Mouse (Mus musculus) heart, postnatal 0 days (tissue): ENCODE data around the gene Rps3. TPM values are rescaled to one million over a fixed set of nuclear protein-coding genes. Genes with fewer than 3 reads are reported as not detected.

Source experiments
- ATAC-seq: fragments of 200-750 bp; cut with Nextera tagmentation; 2 replicates; pipeline ENCODE4 v1.8.0; 2017; ENCODE audit warnings: low read depth, moderate number of reproducible peaks, moderate library complexity; ENCODE audit not compliant: insufficient read depth
- DNase-seq: peaks from one replicate; pipeline ENCODE4 v3.0.0-alpha.2; 2016; ENCODE audit warnings: low spot score
- H3K27ac ChIP-seq: fragments of 300-500 bp; sonication (generic); 2 replicates; pipeline ENCODE4 v1.5.1; 2014; ENCODE audit warnings: low read depth, mild to moderate bottlenecking
- H3K27me3 ChIP-seq: fragments of 300-500 bp; sonication (generic); 2 replicates; pipeline ENCODE4 v1.6.1; 2014; ENCODE audit warnings: low read length, mixed read lengths; ENCODE audit not compliant: control insufficient read depth, insufficient read depth
- H3K36me3 ChIP-seq: fragments of 300-500 bp; sonication (generic); replicated peaks from 2 replicates; pipeline ENCODE4 v1.6.1; 2014; ENCODE audit warnings: low read length, mixed read lengths; ENCODE audit not compliant: control insufficient read depth, insufficient read depth
- H3K4me1 ChIP-seq: fragments of 300-500 bp; sonication (generic); 2 replicates; pipeline ENCODE4 v1.6.1; 2014; ENCODE audit warnings: antibody characterized with exemption; ENCODE audit not compliant: control insufficient read depth, insufficient read depth
- H3K4me2 ChIP-seq: fragments of 300-500 bp; sonication (generic); 2 replicates; pipeline ENCODE4 v1.6.1; 2014; ENCODE audit warnings: low read depth, mild to moderate bottlenecking, low read length, moderate library complexity
- H3K4me3 ChIP-seq: fragments of 300-500 bp; sonication (generic); 2 replicates; pipeline ENCODE4 v1.5.1; 2014; ENCODE audit warnings: low read depth, low read length
- H3K9ac ChIP-seq: fragments of 300-500 bp; sonication (generic); replicated peaks from 2 replicates; pipeline ENCODE4 v1.6.1; 2014; ENCODE audit warnings: low read depth, low read length, mixed read lengths
- H3K9me3 ChIP-seq: fragments of 300-500 bp; sonication (generic); replicated peaks from 2 replicates; pipeline ENCODE4 v1.6.1; 2016; ENCODE audit warnings: low read length; ENCODE audit not compliant: control insufficient read depth
- CTCF ChIP-seq: IDR thresholded peaks from 2 replicates; pipeline ENCODE4 v1.5.1; 2016; ENCODE audit warnings: antibody characterized with exemption, control low read depth, low read depth
- EP300 ChIP-seq: IDR thresholded peaks from 2 replicates; pipeline ENCODE4 v1.6.1; 2016; ENCODE audit warnings: antibody characterized with exemption, low read depth
- WGBS: fragments of 180-500 bp; shearing (Covaris S2); extraction: QIAGEN DNeasy Blood & Tissue Kit; methylation state at CpG from one replicate; pipeline ENCODE4 v1.1.7; 2014; 5-methylcytosine and 5-hydroxymethylcytosine counted together
- polyA plus RNA-seq: library from polyadenylated mRNA; unstranded; fragments of >200 nt; fragmentation: Nextera tagmentation; extraction: Ambion mirVana; gene quantifications from 2 replicates; pipeline ENCODE4 v1.2.1, GENCODE M21; 2015
- total RNA-seq: library from RNA; depleted of rRNA; stranded (reverse); fragments of >200 nt; gene quantifications from 2 replicates; pipeline ENCODE4 v1.2.3, GENCODE M21; 2014; ENCODE audit warnings: low replicate concordance

Rps3 gene
- total and polyA plus RNA-seq, 2 experiments from 2014 or later, result 439 to 804 TPM

- peaks cover 11% of the 10 kb centered on the region for H3K4me1 ChIP-seq
- no peak overlapping the region for H3K9ac ChIP-seq
- 81% methylated on average over 17 of the region's 17 CpGs for WGBS
- no peak for ATAC-seq
- H3K36me3 ChIP-seq, result 0 out of 2 replicates have a peak, but pooled peaks cover 18% of the 10 kb centered on the region
- H3K27ac ChIP-seq, result 0 out of 2 replicates have a peak overlapping the region, but pooled peaks have one; percentile 30
- no peak for DNase-seq
- no peak overlapping the region for H3K4me2 ChIP-seq
- no peak overlapping the region for H3K4me3 ChIP-seq
- TF ChIP-seq CTCF, result no peak
- TF ChIP-seq EP300, result no peak
- H3K27me3 ChIP-seq, result no peaks in the 10 kb centered on the region
- no peaks in the 10 kb centered on the region for H3K9me3 ChIP-seq
Measured at GRCm38 (mm10) chr7:99469680-99470405, 13.7 kb downstream of the Rps3 start.

- DNase-seq, result peak; percentile 88
- peak; percentile 80 for ATAC-seq
- peak overlapping the region; percentile 90 for H3K27ac ChIP-seq
- peak overlapping the region; percentile 69 for H3K9ac ChIP-seq
- no peaks in the 10 kb centered on the region for H3K27me3 ChIP-seq
- 1% methylated on average over 113 of the region's 145 CpGs for WGBS
- no peak; the same call in 1 of the 2 replicates for TF ChIP-seq EP300
- TF ChIP-seq CTCF, result peak; percentile 51
- 0 out of 2 replicates have a peak, but pooled peaks cover 9% of the 10 kb centered on the region for H3K36me3 ChIP-seq
- no peaks in the 10 kb centered on the region for H3K9me3 ChIP-seq
- peak overlapping the region; percentile 55 for H3K4me3 ChIP-seq
- H3K4me1 ChIP-seq, result peaks cover 11% of the 10 kb centered on the region
- peak overlapping the region; percentile 83 for H3K4me2 ChIP-seq
Measured at GRCm38 (mm10) chr7:99468283-99469132, 15.0 kb downstream of the Rps3 start.

GRCm38 (mm10) chr7:99467916-99468282, 15.6 kb downstream of the Rps3 start:
- TF ChIP-seq EP300 (peak; percentile 69; the same call in 1 of the 2 replicates), CTCF (no peak)
- Histone ChIP-seq H3K36me3 (0 out of 2 replicates have a peak, but pooled peaks cover 3% of the 10 kb centered on the region), H3K9me3 (no peaks in the 10 kb centered on the region), H3K4me2 (peak overlapping the region; percentile 83), H3K4me3 (peak overlapping the region; percentile 55), H3K4me1 (peaks cover 11% of the 10 kb centered on the region), H3K27me3 (no peaks in the 10 kb centered on the region), H3K27ac (peak overlapping the region; percentile 90), H3K9ac (peak overlapping the region; percentile 69)
- 20% methylated on average over 11 of the region's 11 CpGs for WGBS
- peak; percentile 37 for ATAC-seq
- peak; percentile 35 for DNase-seq

- no peak for TF ChIP-seq CTCF
- Histone ChIP-seq H3K4me2 (peak within 1 kb of the TSS; percentile 2; the same call in 1 of the 2 replicates), H3K4me3 (no peak within 1 kb of the TSS), H3K27me3 (no peaks in the 10 kb centered on the region), H3K36me3 (peaks cover 10% of the 10 kb centered on the region), H3K9ac (no peak within 1 kb of the TSS), H3K27ac (no peak within 1 kb of the TSS), H3K4me1 (peaks cover 11% of the 10 kb centered on the region), H3K9me3 (no peaks in the 10 kb centered on the region)
- DNase-seq (no peak), ATAC-seq (no peak)
- WGBS, result 20% methylated on average over 8 of the region's 8 CpGs
Measured at GRCm38 (mm10) chr7:99465811-99466210, 17.7 kb downstream of the Rps3 start, which contains the start of gene Klhl35. Gene Klhl35, plus strand, starts transcription at chr7:99466004.

GRCm38 (mm10) chr7:99463120-99463519, 20.4 kb downstream of the Rps3 start:
- Histone ChIP-seq H3K4me3 (no peak overlapping the region), H3K9me3 (no peaks in the 10 kb centered on the region), H3K27me3 (no peaks in the 10 kb centered on the region), H3K27ac (no peak overlapping the region), H3K36me3 (peaks cover 33% of the 10 kb centered on the region), H3K9ac (no peak overlapping the region), H3K4me2 (no peak overlapping the region), H3K4me1 (peaks cover 11% of the 10 kb centered on the region)
- WGBS, result 68% methylated on average over 2 of the region's 2 CpGs
- DNase-seq (no peak), ATAC-seq (no peak)
- no peak for TF ChIP-seq CTCF
